Mouse (Mus musculus): Measurements from ENCODE around the gene Bcam.

Bcam gene

DNA sequence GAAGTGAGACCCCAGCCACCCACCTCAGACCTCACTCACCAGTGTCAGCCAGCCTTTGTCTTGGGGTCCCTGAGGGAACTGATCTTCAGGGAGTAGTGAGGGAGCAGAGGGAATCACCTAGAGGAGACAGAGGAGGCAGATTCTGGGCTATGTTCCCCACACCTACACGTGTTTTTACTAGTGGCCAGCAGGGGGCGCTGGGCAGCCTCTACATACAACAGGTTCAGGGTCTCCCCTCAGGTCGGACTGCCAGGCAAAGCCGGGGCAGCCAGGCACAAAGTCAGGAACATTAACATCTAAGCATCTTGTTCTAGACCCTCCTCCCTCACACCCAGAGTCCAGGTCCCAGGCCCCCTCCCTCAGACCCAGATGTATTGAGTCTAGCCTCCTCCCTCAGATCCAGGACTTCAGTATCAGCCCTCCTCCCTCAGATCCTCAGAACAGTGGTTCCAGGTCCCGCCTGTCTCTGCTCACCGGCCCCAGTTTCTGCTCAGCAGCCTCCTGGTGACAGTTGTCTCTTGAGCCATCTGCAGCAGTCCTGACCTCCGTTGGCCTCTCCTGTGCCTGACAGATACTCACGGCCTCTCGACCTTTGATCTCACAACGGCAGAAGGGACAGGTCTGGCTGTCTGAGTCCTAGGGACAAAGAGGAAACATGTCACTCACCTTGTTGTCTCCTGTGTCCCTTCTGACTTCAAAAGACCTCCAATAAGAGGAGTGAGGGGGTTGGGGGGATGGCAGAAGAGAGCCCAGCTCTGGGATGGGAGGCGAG, 14.1 kb upstream of the Bcam start:
- no peak for DNase-seq

- peak; percentile 46 to 63 for DNase-seq
Observed at GRCm38 (mm10) chr7:19783630-19784029, 12.8 kb upstream of the Bcam start.

DNA sequence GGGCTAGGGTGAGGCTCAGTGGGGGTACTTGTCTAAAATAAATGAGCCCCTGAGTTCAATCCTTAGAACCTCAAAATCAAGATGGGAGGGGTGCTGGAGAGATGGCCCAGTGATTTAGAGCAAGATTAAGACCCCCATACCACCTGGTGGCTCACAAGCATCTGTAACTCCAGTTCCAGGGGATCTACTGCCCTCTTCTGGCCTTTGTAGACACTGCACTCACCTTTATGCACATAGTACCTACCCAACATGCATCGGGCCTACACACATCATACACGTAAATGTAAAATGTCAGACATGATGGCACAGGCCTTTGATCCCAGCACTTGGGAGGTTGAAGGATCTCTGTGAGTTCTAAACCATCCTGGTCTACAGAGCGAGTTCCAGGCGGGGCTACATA, 11.8 kb upstream of the Bcam start:
- peak in 1 of 2 experiments; percentile 68 for DNase-seq

DNA sequence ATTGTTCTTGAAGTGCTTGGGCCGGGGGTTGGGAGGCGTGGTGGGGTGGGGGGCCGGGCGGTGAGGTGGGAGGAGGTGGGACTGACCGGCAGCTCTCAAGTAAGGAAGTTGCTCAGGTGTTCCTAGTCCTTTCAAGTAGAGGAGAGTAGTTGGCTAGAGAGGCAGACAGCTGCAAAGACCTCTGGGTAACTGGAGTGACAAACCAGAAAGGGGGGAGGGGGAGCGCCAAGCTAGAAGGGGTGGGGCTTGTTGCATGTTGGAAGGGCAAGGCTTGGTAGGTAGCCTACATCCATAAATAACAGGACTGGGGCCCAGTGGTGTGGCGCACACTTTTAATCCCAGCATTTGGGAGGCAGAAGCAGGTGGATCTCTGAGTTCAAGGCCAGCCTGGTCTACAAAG, 10.9 kb upstream of the Bcam start:
- no peak for DNase-seq

DNA sequence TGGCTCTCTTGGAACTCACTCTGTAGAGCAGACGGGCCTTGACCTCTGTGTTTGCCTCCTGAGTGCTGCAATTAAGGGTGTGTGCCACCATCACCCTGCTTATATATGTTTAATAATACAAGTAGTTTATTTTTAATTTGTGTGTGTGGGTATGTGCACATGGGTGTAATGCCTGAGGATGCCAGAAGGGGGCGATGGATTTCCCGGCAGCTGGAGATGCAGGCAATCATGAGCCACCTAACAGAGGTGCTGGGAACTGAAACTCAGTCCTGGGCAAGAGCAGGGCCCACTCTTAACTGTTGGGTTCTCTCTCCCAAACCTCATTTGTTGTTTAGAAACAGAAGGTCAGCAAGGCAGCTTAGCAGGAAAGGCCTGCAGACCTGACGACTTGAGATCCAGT, 9.1 kb upstream of the Bcam start:
- no peak for DNase-seq

DNA sequence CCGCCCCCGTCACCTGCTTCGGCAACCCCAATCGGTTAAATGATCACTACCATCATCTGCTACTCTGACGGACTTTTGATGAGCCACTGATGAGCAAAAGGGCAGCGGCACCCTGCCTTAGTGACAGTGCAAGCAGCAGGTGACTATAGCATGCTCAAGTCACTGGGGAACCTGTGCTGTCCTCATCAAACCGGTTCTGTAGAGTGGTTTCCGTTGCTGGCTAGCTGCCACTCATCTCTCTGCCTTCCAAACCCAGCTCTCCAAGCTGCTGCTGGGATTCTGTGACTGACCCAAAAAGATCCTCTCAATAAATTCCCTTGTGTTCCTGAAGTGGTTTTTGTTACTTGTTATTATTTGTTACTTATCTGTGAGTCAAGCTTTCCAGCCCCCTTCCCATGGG, 7.8 kb upstream of the Bcam start:
- DNase-seq = peak; percentile 74 to 78

DNA sequence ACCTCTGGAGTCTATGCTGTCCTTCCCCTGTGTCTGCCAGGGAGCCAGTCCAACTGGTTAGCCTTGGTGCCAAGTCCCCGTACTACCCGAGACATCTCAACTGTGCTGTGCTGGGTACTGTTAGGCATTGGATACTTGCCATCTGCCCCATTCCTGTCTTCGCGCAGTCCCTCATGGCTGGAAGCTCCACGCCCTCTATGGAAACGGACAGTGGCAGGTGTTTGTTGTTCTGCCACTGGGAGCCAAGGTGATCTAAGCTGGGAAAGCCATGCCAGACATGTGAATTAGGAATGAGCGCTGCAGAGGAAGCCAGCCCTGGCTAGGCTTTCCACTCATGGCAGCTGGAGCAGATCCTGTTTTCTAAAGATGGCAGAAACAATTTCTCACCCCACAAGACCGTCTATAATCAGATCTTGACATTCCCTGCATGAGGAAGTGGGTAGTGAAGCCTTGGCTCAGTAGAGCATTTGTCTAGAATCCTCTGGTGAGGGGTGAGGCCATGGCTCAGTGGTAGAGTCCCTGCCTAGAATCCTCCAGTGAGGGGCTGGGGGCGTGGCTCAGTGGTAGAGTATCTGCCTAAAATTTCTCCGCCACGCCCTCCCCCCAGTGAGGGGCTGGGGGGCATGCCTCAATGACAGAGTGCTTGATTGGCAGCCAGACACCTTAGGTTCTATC, 6.4 kb upstream of the Bcam start:
- no peak for DNase-seq

GRCm38 (mm10) chr7:19771682-19772081, 866 bp upstream of the Bcam start:
- no peak for DNase-seq

- peak; percentile 94 for DNase-seq
Observed at GRCm38 (mm10) chr7:19770375-19770754, 451 bp downstream of the Bcam start.

- DNase-seq = peak in 1 of 2 experiments; percentile 23
Observed at GRCm38 (mm10) chr7:19769434-19770374, 1.1 kb downstream of the Bcam start.

GRCm38 (mm10) chr7:19769001-19769400, 1.8 kb downstream of the Bcam start:
- peak; percentile 34 to 65 for DNase-seq

DNA sequence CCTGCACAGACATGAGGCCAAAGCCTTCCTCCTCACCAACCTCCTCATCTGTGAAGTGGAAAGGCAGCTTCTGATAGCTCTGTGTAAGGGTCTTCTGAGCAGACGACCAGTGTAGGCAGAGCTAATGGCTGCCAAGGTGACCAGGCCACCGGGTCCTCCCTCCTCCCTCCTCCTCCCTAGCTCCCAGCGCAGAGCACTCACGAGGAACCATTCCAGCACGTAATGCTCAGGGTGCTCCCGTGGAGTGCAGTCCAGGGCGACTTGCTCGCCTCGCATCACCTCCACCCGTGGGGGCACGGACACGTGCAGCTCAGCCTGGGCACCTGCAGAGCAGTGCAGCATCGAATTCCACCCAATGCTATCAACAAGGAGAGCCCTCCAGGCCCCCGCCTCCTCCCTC, 2.6 kb downstream of the Bcam start:
- no peak for DNase-seq

- no peak for DNase-seq
Observed at GRCm38 (mm10) chr7:19764581-19764980, 6.2 kb downstream of the Bcam start.

DNA sequence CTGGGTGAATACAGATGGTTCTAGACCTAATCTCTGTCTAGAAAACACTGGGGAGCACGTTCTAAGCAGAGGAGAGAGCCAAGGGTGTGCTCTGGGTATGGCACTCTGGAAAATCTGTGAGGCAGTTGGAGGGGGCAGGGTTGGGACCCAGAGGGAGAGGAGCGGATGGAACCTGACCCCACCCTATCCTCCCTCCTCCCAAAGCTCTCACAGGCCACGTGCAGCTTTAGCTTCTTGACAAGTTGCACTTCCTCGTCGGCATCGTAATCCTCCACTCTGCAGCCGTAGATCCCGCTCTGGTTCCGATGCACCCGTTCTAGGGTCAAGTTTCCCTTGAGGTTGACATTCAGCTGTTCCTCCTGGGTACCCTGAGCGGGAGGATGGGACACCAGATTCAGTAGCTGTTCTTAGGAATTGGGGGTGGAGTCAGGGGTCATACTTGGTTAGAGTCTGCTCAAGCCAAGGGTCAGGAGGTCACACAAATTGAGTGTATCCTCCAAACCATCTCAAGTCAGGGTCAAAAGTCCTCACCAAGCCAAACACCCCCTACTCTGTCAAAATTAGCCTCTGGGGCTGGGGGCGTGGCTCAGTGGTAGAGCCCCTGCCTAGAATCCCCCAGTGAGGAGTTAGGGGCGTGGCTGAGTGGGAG, 6.9 kb downstream of the Bcam start:
- no peak for DNase-seq

- DNase-seq = peak in 1 of 2 experiments; percentile 63
Observed at GRCm38 (mm10) chr7:19762283-19762682, 8.5 kb downstream of the Bcam start.

DNA sequence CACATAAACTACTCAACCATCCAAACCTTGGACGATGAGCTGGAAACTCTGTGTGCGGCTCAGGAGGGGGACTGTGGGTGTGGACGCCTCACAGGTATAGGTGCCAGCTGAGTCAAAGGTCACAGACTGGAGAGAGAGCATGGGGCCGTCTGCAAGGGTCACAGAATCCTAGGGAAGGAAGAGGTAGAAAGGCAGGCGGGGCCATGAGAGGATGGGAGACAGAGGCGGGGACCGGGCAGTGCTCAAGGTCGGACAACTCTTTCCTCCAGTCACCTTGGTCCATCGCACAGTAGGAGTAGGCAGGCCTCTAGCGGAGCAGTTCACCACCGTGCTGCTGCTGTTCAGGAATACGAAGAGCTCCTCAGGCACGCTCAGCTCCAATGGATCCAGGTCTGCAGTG, 10.8 kb downstream of the Bcam start:
- DNase-seq = no peak

DNA sequence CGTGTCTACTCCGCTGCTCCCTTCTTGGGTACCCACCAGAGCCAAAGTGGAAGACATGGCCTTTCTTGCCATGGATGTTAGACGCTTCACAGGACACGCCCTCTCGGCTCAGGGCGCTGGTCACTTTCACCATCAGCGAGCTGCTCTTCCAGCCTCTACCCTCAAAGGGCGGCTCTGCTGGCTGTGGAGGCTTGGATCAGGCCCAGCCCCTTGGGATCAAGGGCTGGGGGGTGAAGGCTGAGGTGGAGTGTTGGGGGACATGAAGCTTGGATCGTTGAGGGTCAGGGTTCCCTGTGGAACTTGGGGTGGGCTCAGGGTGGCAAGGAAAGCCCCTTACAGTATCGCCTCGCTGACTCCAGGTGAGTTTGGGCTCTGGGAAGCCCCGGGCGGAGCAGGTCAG, 12.2 kb downstream of the Bcam start:
- no peak for DNase-seq

DNA sequence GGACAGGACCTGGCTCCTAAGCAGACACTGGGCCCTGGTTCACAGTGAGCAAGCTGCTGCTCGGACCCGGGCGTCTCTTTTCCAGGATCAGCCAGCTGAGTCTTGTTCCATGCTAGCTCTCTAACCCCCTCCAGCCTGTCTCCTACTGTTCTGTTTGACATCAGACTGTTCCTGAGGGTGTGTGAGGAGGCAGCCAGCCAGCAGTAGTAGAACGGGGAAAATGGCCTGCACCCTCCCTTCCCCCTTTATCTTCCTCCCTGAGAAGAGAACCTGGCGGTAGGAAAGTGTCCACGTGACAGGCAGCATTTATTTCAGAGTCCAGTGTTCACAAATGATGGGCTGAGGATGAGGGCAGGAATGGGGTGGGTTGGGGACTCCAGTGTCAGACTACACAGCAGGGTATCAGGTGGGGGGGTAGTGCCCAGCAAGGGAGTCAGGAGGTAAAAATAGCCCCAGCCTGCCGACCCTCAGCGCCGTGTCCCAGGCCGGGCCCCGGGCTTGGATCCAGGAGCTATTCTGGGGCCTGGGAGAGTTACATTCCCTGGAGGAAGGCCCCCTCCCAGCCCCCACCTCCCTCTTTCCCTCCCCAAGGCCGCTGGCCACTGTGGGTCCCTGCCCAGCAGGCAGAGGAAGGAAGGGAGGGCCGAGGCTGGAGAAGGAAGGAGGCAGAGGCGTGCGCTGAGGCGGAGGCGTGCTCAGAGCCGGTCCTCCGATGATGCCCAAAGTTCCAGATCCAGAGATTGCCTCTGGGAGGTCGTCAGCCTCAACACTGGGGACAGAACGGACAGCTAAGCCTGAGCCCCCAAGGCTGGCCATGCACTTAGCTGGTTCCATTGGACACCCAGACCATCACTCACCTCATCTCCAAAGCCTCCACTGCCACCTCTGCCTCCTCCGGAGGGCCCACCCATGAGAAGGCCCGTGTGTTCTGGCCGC, 14.7 kb downstream of the Bcam start:
- peak; percentile 79 to 87 for DNase-seq

GRCm38 (mm10) chr7:19755008-19755407, 15.8 kb downstream of the Bcam start:
- no peak for DNase-seq

DNA sequence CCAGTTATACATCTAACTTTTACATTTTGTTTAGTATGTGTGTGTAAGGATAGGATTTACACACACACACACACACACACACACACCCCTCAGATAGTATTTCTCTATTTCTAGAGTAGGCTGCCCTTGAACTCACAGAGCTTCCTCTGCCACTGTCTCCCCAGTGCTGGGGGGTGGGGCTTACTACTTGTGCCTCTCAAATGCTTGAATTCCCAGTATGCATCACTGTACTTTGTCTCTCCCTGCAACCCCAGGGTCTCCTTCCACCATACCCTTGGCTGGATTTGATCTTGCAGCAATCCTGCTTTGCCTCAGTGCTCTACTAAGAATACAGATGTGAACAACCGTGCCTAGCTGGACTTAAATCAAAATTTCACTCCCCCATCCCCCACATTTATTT, 16.8 kb downstream of the Bcam start:
- DNase-seq = no peak

GRCm38 (mm10) chr7:19753587-19753986, 17.2 kb downstream of the Bcam start:
- DNase-seq = peak; percentile 82 to 91

DNA sequence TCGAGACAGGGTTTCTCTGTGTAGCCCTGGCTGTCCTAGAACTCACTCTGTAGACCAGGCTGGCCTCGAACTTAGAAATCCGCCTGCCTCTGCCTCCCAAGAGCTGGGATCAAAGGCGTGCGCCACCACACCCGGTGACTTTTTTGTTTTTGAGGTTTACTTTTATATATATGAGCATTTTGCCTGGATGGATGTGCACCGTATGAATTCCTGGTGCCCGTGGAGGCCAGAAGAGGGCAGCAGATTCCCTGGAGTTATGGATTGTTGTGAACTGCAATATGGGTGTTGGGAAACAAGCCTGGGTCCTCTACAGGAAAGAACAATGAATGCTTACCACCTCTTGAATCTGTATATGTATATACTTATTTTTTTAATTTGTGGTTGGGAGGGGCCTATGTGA, 18.2 kb downstream of the Bcam start:
- peak in 1 of 2 experiments; percentile 50 for DNase-seq
